Mouse (Mus musculus): ENCODE results near the gene 1500009L16Rik. TPM values are rescaled to one million over a fixed set of nuclear protein-coding genes. Genes with fewer than 3 reads are reported as not detected.

Gene 1500009L16Rik
- total RNA-seq, 1 experiment from 2014 or later = 13.4 TPM

DNA sequence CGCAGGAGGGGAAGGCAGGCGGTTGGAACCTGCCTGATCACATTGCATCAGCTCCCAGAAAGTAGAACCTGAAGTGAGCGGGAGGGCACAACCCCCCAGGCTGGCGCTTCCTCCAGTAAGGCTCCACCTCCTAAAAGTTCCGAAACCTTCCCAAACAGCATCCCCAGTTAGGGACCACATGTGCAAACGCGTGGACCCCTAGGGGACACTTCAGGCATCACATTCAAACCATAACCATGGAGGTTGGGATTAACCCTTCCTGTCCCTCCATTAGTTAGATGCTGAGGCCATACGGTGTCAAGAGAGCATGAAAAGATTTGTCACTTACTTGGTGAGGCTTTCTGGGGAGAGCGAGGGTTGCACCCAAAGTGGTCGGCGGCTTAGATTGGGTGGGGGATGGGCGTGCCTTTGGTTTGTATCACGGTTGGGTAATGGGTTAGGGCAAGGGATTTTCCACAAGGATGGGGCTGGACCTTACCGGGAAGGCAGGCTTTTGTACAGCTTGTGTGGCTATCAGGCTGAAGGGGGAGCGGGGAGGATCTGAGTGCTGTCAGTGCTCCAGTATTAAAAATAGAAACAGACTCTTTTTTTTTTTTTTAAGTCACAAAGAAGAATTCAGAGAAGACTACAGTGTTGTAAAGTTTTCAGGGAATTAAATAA is 16.5 kb downstream of the 1500009L16Rik start:
- ATAC-seq (replicated peaks in 1 of 2; ENCODE audit: insufficient read depth in 1 of 2, low FRiP score in 2 of 2, low TSS enrichment in 1 of 2, low read depth in 1 of 2, poor library complexity in 2 of 2, severe bottlenecking in 2 of 2) = no peak

DNA sequence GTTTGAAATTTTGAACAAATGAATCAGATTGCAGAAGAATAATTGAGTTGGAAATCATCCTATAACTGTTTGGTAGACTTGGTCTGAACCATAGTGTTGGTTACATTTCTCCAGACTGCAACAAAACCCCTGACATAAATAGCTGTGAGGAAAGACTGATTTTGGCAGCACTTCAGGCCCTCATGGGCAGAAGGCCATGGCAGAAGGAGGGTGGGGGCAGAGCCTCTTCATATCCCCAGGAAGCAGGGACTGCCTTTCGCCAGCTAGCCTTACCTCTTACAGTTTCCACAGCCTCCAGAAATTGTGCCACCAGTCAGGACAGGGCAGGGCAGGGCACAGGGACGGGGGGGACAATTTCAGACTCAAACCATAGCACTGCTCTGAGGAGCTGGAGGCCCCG is 22.0 kb downstream of the 1500009L16Rik start:
- ATAC-seq (replicated peaks in 1 of 2; ENCODE audit: insufficient read depth in 1 of 2, low FRiP score in 2 of 2, low TSS enrichment in 1 of 2, low read depth in 1 of 2, poor library complexity in 2 of 2, severe bottlenecking in 2 of 2) = no peak

DNA sequence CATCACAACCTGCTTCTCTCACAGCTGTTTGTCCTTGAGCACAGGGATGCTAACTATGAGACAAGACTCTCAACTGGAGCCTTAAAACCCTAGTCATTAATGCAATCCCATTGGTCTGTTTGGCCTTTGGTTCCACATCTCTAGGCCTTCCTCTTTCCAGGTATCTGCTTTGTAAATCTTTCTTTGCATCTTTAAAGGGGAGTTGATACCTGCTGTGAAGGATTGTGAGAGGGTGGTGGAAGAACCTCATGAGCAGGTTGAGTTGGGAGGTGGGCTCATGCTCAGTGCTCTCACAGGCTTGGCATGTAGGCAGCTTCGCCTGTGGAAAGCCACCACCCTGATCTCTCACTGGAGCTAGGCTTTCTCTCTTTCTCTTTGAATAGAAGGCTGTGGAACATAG is 30.4 kb downstream of the 1500009L16Rik start:
- ATAC-seq (replicated peaks in 1 of 2; ENCODE audit: insufficient read depth in 1 of 2, low FRiP score in 2 of 2, low TSS enrichment in 1 of 2, low read depth in 1 of 2, poor library complexity in 2 of 2, severe bottlenecking in 2 of 2) = no peak

DNA sequence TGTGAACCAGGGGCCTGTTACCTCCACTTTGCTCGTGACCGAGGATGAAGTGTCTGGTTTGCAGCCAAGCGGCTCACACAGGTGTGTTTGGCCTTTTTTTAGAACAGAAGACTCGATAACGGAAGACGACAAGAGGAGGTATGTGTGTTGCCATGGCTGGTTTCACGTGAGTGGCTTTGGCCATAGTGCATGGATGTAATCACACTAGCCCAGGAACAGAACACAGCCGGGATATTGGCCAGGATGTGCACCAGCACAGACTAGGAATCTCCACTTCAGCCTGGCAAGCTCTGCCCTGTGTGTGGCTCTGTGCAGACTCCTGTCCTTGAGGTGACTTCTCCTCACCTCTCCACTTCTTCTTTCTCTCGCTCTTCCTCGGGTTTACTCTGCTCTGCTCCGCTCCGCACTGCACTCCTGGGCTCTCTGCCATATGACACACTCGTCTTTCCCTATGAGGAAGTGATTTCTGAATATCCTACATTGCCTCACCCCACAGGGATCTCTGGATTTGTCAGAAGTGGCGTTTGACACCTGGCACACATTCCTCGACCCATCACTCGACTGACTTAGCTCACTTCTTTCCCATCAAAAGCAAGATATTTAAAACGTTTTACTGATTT is 34.8 kb downstream of the 1500009L16Rik start:
- ATAC-seq (replicated peaks in 1 of 2; ENCODE audit: insufficient read depth in 1 of 2, low FRiP score in 2 of 2, low TSS enrichment in 1 of 2, low read depth in 1 of 2, poor library complexity in 2 of 2, severe bottlenecking in 2 of 2) = no peak

DNA sequence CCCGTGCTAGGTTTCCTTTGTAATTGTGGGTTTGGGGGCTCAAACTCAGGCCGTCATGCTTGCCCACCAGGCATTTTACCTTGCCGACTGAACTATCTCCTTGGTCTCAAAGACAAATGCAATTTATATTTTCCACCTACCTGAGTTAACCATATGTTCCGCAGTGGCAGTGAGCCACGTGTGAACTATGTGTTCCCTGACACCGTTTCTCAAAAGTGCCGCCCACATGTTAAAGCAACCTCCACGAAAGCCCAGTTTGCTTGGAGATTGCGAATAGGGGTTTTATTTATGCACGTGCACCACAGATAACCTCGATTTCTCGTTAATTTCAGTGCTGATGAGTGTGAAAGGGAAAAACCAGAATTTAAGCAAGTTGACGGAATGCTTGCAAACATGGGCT is 36.1 kb downstream of the 1500009L16Rik start:
- ATAC-seq (replicated peaks in 1 of 2; ENCODE audit: insufficient read depth in 1 of 2, low FRiP score in 2 of 2, low TSS enrichment in 1 of 2, low read depth in 1 of 2, poor library complexity in 2 of 2, severe bottlenecking in 2 of 2) = no peak

DNA sequence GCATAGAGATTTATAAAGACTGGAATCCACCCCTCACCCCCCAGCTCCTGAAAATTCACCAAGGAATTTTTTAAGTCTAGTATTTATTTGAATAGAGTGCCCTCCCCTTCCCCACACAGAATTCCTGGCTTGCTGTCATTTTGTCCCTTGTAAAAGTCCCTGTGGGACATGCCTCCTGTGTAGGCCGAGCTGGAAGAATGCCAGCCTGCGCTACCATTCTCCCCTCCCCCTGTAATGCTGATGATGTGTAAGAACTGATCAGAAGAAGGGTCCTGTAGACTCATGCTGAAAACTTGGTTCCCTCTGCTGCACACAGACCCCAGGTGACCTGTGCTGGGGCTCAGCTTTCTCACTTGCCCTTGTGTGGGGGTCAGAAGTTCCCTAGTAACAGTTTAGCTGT is 37.9 kb downstream of the 1500009L16Rik start:
- ATAC-seq (replicated peaks in 1 of 2; ENCODE audit: insufficient read depth in 1 of 2, low FRiP score in 2 of 2, low TSS enrichment in 1 of 2, low read depth in 1 of 2, poor library complexity in 2 of 2, severe bottlenecking in 2 of 2) = no peak

DNA sequence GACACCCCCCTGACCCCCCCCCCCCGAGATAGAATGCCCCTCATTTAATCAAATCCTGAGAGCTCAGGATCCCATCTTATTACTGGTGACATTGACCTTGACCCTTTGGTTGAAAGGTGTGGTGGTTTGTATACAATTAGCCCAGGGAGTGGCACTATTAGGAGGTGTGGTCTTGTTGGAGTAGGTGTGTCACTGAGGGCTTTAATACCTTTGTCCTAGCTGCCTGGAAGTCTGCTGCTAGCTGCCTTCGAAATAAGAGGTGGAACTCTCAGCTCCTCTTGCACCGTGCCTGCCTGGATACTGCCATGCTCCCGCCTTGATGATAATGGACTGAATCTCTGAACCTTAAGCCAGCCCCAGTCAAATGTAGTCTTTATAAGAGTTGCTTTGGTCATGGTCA is 41.2 kb downstream of the 1500009L16Rik start:
- ATAC-seq (replicated peaks in 1 of 2; ENCODE audit: insufficient read depth in 1 of 2, low FRiP score in 2 of 2, low TSS enrichment in 1 of 2, low read depth in 1 of 2, poor library complexity in 2 of 2, severe bottlenecking in 2 of 2) = no peak

DNA sequence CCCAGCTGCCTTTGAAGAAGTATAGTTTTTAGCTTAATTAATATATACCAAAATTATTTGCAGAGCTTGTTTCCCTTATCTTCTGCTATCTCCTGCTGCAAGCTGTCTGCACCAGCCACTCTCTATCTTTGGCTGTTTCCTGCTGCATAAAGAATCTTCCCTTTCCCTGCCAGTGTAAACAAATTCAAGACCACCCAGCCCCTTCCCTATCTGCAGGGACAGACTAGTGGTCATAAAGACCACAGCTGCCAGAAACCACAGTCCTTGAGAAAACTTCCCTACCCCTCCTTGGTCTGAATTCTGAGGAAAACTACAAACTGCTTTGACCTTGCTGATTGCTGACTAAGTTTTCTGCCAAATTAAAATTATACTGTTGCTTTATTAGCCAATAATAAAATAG is 44.2 kb downstream of the 1500009L16Rik start:
- no peak for ATAC-seq (replicated peaks in 1 of 2; ENCODE audit: insufficient read depth in 1 of 2, low FRiP score in 2 of 2, low TSS enrichment in 1 of 2, low read depth in 1 of 2, poor library complexity in 2 of 2, severe bottlenecking in 2 of 2)

DNA sequence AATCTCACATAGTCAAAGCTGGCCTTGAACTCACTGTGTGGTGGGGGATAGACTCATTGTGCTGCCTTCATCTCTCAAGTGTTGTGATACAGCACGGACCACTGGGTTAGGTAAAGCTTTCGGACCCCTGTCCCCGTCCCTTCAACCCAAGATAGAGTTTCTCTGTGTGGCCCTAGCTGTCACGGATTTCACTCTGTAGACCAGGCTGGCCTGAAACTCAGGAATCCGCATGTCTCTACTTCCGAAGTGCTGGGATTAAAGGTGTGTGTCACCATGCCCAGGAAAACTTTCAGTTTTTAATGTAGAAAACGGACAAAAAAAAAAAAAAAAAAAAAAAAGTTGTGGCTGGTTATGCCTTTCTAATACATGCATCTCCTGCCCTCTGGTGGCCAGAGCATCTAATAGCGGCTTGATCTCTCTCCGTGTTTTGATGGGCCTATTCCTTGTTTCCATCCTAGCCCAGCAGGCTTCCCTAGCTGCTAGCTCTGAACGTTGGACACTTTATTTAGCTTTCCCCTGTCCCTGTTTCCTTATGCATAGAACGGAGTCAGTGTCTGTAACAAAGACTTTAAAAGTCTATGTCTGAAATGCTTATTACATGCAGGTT is 53.7 kb downstream of the 1500009L16Rik start:
- peak; percentile 32 to 81; a peak in 3 of 4 replicates for ATAC-seq (replicated peaks in 1 of 2; ENCODE audit: insufficient read depth in 1 of 2, low FRiP score in 2 of 2, low TSS enrichment in 1 of 2, low read depth in 1 of 2, poor library complexity in 2 of 2, severe bottlenecking in 2 of 2)

DNA sequence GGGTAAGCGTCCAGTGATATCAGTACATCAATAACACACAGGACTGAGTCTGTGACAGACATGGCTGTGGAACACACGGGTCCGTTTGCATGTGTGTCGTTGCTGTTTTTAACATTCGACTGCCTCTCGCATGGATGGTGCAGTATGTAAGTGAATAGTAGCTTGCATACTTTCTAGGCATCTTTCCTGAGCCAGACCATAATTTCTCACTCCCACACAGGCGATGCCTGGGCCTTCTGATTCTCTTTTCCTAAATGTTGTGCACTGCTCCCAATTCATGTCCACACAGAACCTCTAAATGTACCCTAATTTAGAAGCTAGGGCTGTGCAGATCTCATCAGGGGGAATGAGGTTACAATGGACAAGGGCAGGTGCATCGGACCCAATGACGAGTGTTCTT is 54.6 kb downstream of the 1500009L16Rik start:
- ATAC-seq (replicated peaks in 1 of 2; ENCODE audit: insufficient read depth in 1 of 2, low FRiP score in 2 of 2, low TSS enrichment in 1 of 2, low read depth in 1 of 2, poor library complexity in 2 of 2, severe bottlenecking in 2 of 2) = no peak

DNA sequence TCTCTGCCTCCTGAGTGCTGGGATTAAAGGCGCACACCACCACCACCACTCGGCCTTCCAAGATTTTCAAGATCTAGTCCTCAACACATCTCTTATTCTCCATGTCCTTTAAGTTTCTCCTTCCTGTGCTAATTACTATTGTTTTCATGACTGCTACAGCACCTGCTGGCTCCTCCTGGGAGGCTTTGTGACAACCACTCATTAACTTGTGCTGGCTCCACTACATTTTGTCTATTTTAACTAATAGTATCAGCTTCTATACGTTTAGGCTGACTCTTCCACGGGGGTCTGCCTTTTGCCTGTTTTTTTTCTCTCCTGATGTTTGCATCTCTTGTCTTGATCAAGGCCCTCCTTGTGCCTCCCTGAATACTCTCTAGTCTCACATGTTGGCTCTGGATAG is 59.2 kb downstream of the 1500009L16Rik start:
- no peak for ATAC-seq (replicated peaks in 1 of 2; ENCODE audit: insufficient read depth in 1 of 2, low FRiP score in 2 of 2, low TSS enrichment in 1 of 2, low read depth in 1 of 2, poor library complexity in 2 of 2, severe bottlenecking in 2 of 2)

DNA sequence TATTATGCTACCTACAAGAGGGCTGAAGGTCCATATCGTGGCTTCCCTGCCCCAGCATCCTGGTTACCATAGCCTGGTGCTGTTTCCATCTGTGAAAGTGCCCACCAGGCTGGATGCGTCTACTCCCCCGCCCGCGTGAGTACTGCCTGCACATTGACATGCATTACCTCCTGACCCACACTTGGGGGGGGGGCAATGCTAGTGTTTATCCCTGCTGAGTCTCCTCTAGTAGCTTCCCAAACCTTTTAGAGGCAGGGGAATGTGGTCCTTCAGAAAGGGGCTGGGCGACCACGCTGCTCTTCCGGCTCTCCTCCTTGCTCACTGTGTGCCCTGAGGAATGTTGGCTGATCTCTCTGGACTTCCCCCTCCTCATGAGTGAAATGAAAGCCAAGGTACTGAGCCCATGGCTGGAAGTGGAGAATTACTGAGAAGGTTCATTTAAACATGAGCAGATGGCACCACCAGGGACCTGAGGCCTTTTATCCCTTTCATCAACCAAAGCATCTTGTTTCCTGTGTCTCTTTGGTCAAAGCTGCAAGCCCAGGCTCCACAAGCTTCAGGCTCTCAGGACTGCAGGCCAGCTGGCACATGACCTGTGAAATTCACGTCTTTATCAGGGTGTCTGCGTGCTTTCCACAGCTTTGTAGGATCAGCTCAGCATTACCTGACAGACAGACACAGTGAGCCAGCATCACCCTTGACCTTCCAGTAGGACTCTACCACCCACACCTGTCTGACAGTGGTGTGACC is 59.9 kb downstream of the 1500009L16Rik start:
- ATAC-seq (replicated peaks in 1 of 2; ENCODE audit: insufficient read depth in 1 of 2, low FRiP score in 2 of 2, low TSS enrichment in 1 of 2, low read depth in 1 of 2, poor library complexity in 2 of 2, severe bottlenecking in 2 of 2) = no peak

DNA sequence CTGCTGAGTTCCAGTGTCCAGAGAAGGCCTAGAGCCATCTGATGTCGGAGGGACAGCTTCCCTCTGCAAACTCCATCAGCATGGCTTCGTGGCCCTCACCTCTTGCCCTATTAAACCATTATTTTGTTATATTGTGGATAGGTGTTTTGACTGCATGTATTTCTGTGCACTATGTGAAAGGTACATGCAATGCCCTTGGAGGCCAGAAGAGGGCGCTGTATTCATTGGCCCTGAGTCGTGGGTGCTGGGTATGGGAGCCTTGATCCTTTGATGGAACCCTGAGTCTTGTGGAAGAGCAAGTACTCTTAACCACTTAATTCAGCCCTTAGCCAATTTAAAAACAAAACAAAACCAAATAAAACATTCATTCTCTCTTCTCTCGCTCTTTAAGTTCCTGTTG is 62.3 kb downstream of the 1500009L16Rik start:
- no peak for ATAC-seq (replicated peaks in 1 of 2; ENCODE audit: insufficient read depth in 1 of 2, low FRiP score in 2 of 2, low TSS enrichment in 1 of 2, low read depth in 1 of 2, poor library complexity in 2 of 2, severe bottlenecking in 2 of 2)

DNA sequence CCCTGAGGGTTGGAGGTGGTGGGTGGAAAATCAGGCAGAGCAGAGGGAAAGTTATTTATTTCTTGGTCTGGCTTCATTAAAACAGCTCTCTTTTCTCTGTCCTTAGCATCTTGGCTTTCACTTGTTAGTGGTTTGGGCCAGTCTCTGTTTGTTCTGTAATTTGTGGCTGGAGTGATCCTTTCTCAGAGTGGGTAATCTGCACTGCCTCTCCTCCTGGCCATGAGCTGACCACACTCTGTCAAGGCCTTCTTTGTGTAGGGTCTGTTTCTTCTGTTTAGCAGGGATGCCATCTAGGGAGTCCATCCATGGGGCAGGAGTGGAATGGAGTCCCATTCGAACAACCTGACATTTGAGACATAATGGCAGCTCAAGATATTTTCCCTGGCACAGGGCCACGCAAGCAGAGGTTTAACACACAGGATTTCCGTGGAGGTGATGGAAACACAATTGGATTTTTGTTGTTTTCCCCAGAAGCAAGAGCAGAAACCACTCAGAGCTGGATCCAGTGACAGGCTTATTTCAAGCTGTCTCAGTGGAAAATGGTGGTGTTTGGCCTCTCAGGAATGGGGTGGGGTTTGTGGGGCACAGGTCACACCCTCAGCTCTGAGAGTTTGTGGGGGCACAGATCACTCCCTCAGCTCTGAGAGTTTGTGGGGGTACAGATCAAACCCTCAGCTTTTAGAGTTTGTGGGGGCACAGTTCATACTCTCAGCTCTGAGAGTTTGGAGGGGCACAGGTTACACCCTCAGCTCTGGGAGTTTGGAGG is 63.1 kb downstream of the 1500009L16Rik start:
- ATAC-seq (replicated peaks in 1 of 2; ENCODE audit: insufficient read depth in 1 of 2, low FRiP score in 2 of 2, low TSS enrichment in 1 of 2, low read depth in 1 of 2, poor library complexity in 2 of 2, severe bottlenecking in 2 of 2) = no peak

DNA sequence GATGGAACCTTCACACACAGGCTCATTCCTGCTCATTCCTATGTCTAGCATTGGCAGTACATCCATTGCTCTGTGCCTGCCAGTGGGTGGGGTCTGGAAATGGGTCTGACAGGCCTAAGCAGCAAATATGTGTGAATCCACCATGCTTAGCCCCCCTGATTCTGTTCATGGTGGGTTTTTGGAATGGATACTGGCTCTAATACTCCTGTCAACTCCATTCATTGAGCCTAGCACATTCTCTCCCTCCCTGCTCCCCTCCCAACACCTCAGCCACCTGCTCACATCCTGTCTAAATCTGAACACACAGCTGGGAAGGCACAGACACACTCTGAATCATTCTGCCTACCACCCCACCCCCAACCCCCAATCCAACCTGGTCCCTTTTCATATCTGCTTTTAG is 72.4 kb downstream of the 1500009L16Rik start:
- no peak for ATAC-seq (replicated peaks in 1 of 2; ENCODE audit: insufficient read depth in 1 of 2, low FRiP score in 2 of 2, low TSS enrichment in 1 of 2, low read depth in 1 of 2, poor library complexity in 2 of 2, severe bottlenecking in 2 of 2)

DNA sequence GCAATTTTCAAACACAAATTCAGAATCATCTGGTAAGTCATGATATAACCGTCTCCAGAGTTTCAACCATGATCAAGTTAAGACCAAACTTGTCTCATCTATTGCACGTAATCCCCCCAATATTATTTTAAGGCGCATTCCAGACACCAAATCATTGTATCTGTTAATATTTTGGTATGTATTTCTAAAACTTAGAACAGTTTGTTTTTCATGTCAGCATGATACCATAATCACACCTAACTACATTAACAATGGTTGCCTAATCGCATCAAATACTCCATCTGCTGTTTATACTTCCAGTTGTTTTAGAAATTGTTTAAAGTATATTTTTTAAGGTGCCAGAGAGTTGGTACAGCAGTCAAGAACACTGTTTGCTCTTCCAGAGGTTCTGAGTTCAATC is 72.8 kb downstream of the 1500009L16Rik start:
- ATAC-seq (replicated peaks in 1 of 2; ENCODE audit: insufficient read depth in 1 of 2, low FRiP score in 2 of 2, low TSS enrichment in 1 of 2, low read depth in 1 of 2, poor library complexity in 2 of 2, severe bottlenecking in 2 of 2) = no peak

DNA sequence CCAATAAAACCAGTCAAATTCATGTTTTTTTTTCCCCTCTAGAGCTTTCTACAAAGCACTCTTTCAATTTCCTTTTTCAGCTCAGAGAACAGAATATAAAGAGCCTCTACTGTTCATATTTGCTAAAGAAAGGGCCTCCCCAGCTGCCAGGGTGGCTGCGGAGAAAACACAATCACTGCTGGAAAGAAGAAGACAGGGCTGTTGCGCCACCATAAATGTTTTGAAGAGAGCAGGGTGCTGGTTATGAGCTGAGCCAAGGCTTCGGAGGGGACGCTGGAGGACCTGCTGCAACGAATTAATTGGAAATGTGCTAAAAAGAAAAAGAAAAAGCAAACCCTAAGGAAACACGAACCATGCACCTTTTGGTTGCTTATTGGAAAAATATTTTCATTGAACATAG is 81.4 kb downstream of the 1500009L16Rik start:
- ATAC-seq (replicated peaks in 1 of 2; ENCODE audit: insufficient read depth in 1 of 2, low FRiP score in 2 of 2, low TSS enrichment in 1 of 2, low read depth in 1 of 2, poor library complexity in 2 of 2, severe bottlenecking in 2 of 2) = no peak
